Mouse (Mus musculus): Measurements from ENCODE around the gene Lancl3. TPM values are rescaled to one million over a fixed set of nuclear protein-coding genes. Genes with fewer than 3 reads are reported as not detected.
"Not testable (repeated sequence)": the region's sequence is repeated elsewhere in the genome, so short reads cannot be mapped to it uniquely, and the experiment has no call there.

The Lancl3 gene
- total and polyA plus RNA-seq, 3 experiments: 0.22 TPM; not detected in 2

DNA sequence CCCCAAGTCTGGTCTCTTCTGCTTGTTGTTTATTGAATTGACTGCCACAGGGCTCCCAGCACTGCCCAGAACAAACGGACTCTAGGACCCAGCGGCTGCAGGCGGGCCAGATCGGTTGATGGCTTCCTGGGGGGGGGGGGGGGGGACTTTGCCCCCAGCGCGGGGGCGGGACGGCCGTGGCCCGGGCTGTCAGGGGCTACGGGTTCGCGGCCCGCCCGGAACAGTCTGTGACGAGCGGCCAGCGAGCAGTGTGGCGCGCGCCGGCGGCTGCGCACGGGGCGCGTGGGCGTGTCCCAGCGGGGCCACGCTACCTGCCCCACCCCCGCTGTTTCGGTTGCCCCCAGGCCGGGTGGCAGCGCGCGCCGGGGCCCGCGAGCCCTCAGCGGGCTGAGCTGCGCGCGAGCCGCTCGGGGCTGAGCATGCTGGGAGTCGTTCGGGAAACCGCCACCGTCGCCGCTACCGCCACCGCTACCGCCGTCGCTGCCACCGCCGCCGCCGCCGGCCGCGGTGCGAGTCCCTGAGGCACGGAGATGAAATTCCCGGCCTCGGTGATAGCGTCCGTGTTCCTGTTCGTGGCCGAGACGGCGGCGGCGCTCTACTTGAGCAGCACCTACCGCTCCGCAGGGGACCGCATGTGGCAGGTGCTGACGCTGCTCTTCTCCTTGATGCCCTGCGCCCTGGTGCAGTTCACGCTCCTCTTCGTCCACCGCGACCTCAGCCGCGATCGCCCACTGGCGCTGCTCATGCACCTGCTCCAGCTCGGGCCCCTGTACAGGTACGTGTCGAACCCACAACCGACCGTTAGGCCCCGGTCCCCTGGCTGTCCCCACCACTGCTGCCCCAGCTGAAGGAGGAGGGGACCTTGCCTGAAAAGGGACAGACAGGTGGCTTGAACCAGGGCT is 73.0 kb downstream of the Lancl3 start, which contains the start of gene Xk:
Gene Xk, plus strand, starts transcription at position 297 of the 902 bp plus-strand sequence.
- H3K4me1 ChIP-seq (ENCODE audit: insufficient read depth, low read depth, low read length): peaks cover 15% of the 10 kb centered on the region
- ATAC-seq (ENCODE audit: extremely low read depth, insufficient number of reproducible peaks, low FRiP score, poor library complexity, severe bottlenecking) (peak; percentile 74), DNase-seq (ENCODE audit: low spot score) (peak; percentile 52)
- H3K9me3 ChIP-seq (replicated peaks): no peaks in the 10 kb centered on the region
- TF ChIP-seq POLR2AphosphoS5 (IDR thresholded peaks at IDR 0.05; ENCODE audit: insufficient replicate concordance, low read depth, low read length) (no peak), TAL1 (conservative IDR thresholded peaks at IDR 0.05; ENCODE audit: low read depth, low read length) (no peak), CTCF (IDR thresholded peaks at IDR 0.05; ENCODE audit: low read depth, low read length) (no peak), GATA2 (IDR thresholded peaks at IDR 0.05; ENCODE audit: borderline replicate concordance, low read depth, low read length) (no peak), GATA1 (IDR thresholded peaks at IDR 0.05; ENCODE audit: borderline replicate concordance, low read length) (no peak)
- no peaks in the 10 kb centered on the region for H3K36me3 ChIP-seq (replicated peaks)
- H3K4me3 ChIP-seq (ENCODE audit: low read depth, low read length): peak within 1 kb of the TSS; percentile 88
- no peaks in the 10 kb centered on the region for H3K27me3 ChIP-seq (ENCODE audit: insufficient read depth, low read length)

DNA sequence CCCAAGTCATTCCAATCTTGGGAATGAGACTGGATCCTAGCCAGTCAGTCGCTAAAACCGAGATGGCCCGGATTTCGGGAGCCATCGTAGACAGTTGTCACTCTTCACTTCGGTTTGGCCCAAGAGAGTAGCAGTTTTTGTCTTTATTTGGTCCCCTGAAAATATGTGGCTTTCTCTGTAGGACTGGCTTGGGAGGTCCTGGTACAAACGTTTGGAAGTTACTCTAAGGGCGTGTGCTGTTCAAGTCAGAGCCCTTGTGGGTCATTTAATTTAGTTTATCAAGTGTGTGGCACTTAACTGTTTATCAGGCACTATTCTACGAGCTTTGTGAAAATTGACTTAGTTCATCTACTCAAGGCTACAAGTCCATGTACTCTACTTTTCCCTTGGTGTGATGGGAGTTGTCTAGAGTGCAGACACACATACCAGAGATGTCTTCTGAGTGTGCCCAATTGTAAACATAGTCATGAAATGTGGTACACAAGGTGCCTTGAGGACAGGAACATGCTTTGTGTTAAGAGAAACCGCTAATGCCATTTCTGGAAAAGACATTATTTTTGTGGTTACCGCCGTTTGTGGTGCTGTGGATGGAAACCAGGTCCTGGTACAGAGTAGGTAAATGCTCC is 73.8 kb downstream of the Lancl3 start:
- H3K9me3 ChIP-seq (replicated peaks): no peaks in the 10 kb centered on the region
- no peak for TF ChIP-seq POLR2AphosphoS5 (IDR thresholded peaks at IDR 0.05; ENCODE audit: insufficient replicate concordance, low read depth, low read length)
- TF ChIP-seq GATA2 (IDR thresholded peaks at IDR 0.05; ENCODE audit: borderline replicate concordance, low read depth, low read length): no peak
- no peak for TF ChIP-seq TAL1 (conservative IDR thresholded peaks at IDR 0.05; ENCODE audit: low read depth, low read length)
- no peak for TF ChIP-seq CTCF (IDR thresholded peaks at IDR 0.05; ENCODE audit: low read depth, low read length)
- no peak for TF ChIP-seq GATA1 (IDR thresholded peaks at IDR 0.05; ENCODE audit: borderline replicate concordance, low read length)
- H3K36me3 ChIP-seq (replicated peaks): no peaks in the 10 kb centered on the region
- no peaks in the 10 kb centered on the region for H3K27me3 ChIP-seq (ENCODE audit: insufficient read depth, low read length)
- ATAC-seq (ENCODE audit: extremely low read depth, insufficient number of reproducible peaks, low FRiP score, poor library complexity, severe bottlenecking): no peak
- H3K4me1 ChIP-seq (ENCODE audit: insufficient read depth, low read depth, low read length): peaks cover 15% of the 10 kb centered on the region
- H3K4me3 ChIP-seq (ENCODE audit: low read depth, low read length): peak overlapping the region; percentile 88
- no peak for DNase-seq (ENCODE audit: low spot score)

DNA sequence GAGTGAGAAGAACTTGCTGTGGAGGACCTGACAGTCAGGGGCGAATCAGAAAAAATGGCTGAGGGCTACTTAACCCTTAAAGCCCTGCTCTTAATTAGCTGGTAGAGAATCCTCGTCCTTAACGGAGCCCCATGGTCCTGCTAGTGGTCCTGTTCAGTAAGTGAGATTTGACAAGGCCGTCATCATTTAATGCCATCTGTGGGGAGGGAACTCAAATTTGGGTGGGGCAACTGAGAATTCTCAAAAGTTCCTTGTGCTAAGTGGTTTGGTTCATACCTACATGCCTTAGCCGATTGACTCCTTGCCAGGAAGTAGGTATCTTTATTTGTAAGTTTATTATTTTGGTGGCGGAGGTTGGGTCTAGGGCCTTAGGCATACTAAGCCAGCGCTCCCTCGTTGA is 74.6 kb downstream of the Lancl3 start:
- TF ChIP-seq GATA1 (IDR thresholded peaks at IDR 0.05; ENCODE audit: borderline replicate concordance, low read length) (no peak), POLR2AphosphoS5 (IDR thresholded peaks at IDR 0.05; ENCODE audit: insufficient replicate concordance, low read depth, low read length) (no peak)
- ATAC-seq (ENCODE audit: extremely low read depth, insufficient number of reproducible peaks, low FRiP score, poor library complexity, severe bottlenecking) (no peak), DNase-seq (ENCODE audit: low spot score) (no peak)
- H3K36me3 ChIP-seq (replicated peaks): no peaks in the 10 kb centered on the region
- H3K4me3 ChIP-seq (ENCODE audit: low read depth, low read length): peak overlapping the region; percentile 88
- peaks cover 15% of the 10 kb centered on the region for H3K4me1 ChIP-seq (ENCODE audit: insufficient read depth, low read depth, low read length)
- H3K27me3 ChIP-seq (ENCODE audit: insufficient read depth, low read length): no peaks in the 10 kb centered on the region
- H3K9me3 ChIP-seq (replicated peaks): no peaks in the 10 kb centered on the region

DNA sequence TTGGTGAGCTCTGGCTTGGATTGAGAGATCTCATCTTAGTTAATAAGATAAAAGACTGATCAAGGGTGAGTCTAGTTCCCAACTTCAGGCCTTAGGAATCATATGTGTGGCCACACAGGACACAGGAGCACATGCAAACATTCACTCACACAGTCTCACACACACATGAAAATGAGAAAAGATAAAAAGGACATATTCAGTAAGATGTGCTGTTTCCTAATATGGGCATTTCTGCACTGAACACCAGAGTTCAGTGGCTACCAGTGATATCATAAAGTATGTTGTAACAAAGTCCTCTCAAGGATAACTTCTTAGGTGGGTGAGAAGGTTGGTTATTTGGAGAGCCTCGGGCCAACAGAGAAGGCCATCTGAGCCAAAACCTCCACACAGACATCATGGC is 83.8 kb downstream of the Lancl3 start, which contains the start of gene H2al1m:
Gene H2al1m, plus strand, starts transcription at position 301 of the 400 bp plus-strand sequence.
- ATAC-seq (ENCODE audit: extremely low read depth, insufficient number of reproducible peaks, low FRiP score, poor library complexity, severe bottlenecking); H3K4me1 ChIP-seq (ENCODE audit: insufficient read depth, low read depth, low read length); H3K4me3 ChIP-seq (ENCODE audit: low read depth, low read length); DNase-seq (ENCODE audit: low spot score); H3K27me3 ChIP-seq (ENCODE audit: insufficient read depth, low read length); H3K36me3 ChIP-seq (replicated peaks); H3K9me3 ChIP-seq (replicated peaks): not testable (repeated sequence)

DNA sequence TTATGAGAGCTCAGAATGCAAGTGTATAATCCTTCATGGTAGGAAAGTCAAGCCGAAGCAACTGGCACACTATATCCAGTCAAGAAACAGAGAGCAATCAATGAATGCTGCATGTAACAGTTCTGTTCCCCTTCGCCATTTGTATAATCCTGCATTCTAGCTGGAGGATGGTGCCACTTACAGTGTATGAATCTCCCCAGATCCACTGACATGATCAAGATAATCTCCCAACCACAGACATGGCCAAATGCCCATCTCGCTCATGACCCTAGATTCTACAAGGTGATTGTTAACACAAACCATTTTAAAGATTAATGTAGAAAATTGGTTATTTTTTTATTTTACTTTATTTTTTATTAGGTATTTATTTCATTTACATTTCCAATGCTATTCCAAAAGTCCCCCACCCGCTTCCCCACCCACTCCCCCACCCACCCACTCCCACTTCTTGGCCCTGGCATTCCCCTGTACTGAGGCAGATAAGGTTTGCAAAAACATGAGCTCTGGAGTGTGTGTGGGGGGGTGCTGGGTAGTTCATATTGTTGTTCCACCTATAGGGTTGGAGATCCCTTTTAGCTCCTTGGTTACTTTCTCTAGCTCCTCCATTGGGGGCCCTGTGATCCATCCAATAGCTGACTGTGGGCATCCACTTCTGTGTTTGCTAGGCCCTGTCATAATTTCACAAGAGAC is 93.6 kb downstream of the Lancl3 start:
- not testable (repeated sequence) for H3K4me1 ChIP-seq (ENCODE audit: insufficient read depth, low read depth, low read length); H3K27me3 ChIP-seq (ENCODE audit: insufficient read depth, low read length); DNase-seq (ENCODE audit: low spot score); ATAC-seq (ENCODE audit: extremely low read depth, insufficient number of reproducible peaks, low FRiP score, poor library complexity, severe bottlenecking); H3K4me3 ChIP-seq (ENCODE audit: low read depth, low read length); H3K9me3 ChIP-seq (replicated peaks); H3K36me3 ChIP-seq (replicated peaks)

DNA sequence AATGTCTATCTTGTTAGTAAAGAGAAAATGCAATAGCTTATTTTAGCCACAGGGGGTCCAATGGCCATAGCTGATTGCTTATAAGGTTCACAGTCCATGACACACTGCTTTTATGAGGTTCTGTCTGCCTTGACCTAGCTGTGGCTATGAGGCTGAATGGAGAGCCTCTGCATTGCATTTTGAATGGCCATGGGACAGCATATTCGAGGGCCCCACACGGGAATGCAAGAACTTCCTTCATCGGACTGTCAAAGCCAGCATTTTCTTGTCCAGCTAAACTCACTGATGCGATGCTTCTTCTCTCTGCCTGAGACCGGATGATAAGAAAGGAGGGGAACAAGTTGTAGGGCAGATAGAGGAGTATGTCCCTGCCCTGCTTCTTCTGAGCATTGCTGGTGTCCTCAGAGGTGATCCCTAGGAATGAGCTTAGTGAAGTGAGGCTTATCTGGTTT is 98.7 kb downstream of the Lancl3 start:
- ATAC-seq (ENCODE audit: extremely low read depth, insufficient number of reproducible peaks, low FRiP score, poor library complexity, severe bottlenecking): peak; percentile 85
- TF ChIP-seq TAL1 (conservative IDR thresholded peaks at IDR 0.05; ENCODE audit: low read depth, low read length) (peak; percentile 56), CTCF (IDR thresholded peaks at IDR 0.05; ENCODE audit: low read depth, low read length) (no peak), POLR2AphosphoS5 (IDR thresholded peaks at IDR 0.05; ENCODE audit: insufficient replicate concordance, low read depth, low read length) (no peak)
- H3K4me1 ChIP-seq (ENCODE audit: insufficient read depth, low read depth, low read length): peaks cover 13% of the 10 kb centered on the region; the same call in 1 of the 2 replicates

More for the DNA sequence above, 98.7 kb downstream of the Lancl3 start:
- Histone ChIP-seq H3K36me3 (replicated peaks) (peaks cover 6% of the 10 kb centered on the region), H3K9me3 (replicated peaks) (no peaks in the 10 kb centered on the region), H3K4me3 (ENCODE audit: low read depth, low read length) (peak overlapping the region; percentile 9; the same call in 1 of the 2 replicates), H3K27me3 (ENCODE audit: insufficient read depth, low read length) (no peaks in the 10 kb centered on the region)
- no peak for DNase-seq (ENCODE audit: low spot score)

Measured in G1E (cell line).